Mouse (Mus musculus) cerebellum, postnatal 4 days (tissue): ENCODE data around the gene Themis.
A peak's percentile ranks its signal among the peaks of the same experiment; 100 is the strongest.

Experiments used
- DNase-seq, 2 experiments: peaks; one replicate each; pipeline ENCODE4 v3.0.0; 2022; ENCODE audit warnings: low spot score in 2 of 2, mixed read lengths in 1 of 2

Gene Themis

DNA sequence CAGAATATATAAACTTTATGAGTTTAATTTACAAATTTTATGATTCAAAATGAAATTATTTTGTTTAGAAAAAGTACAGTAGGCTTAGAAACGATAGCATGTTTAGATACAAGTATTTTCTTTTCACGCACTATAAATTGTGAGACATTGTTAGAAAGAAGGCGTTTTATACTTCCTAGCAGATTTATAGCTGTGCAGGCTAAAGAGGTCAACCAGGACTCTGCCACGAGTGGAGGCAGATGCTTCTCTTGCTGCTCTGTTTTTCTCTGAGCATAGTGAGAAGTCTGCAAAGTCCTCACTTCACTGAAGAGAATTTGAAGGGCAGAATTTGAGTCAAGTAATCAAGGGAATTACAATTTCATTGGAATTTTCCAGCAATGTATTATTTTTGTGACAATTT lies 131.3 kb downstream of the Themis start:
- DNase-seq: no peak

DNA sequence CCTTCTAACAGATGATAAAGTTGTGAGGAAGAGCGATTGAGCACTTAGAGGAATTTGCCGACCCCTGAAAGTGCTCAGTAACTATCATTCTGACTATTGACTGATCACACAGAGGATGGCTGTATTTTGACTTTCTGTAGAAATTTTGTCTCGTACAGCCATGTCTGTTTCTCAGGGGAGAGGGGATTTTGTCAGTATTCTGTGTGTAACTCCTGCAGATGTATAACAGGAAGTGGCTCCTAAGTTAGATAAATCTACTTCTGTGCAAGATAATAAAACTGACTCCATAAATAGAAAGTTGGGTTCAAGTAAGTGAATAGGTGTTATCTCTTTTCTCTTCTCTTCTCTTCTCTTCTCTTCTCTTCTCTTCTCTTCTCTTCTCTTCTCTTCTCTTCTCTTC lies 137.0 kb downstream of the Themis start:
- no peak for DNase-seq

DNA sequence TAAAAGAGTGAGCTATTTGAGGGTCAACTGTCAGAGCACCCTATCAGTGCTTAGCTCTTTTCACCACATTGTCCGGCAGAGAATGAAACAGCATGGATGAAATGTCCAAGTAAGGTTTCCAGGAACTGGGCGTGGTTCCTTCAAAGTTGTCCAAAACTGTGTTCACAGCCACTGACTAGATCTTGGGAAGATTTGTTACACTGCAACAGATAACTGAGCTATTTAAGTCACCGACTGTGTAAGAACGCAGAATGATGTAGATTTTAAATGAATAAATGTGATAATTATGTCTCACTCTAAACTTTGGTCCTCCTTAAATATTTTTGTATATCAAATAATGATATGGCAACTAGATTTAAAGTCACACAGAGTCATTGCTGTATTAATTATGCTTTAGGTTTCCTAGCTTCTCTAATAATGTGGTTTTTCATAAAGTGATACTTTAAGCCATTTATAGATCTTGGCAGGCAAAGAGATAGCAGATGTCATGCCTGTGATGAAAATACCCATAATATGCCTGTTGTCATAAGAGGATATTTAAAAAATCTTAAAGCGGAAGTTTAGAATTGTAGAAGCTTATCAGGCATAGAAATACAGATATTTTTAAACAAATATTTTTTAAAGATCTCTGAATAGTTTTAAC lies 143.9 kb downstream of the Themis start:
- DNase-seq: no peak

DNA sequence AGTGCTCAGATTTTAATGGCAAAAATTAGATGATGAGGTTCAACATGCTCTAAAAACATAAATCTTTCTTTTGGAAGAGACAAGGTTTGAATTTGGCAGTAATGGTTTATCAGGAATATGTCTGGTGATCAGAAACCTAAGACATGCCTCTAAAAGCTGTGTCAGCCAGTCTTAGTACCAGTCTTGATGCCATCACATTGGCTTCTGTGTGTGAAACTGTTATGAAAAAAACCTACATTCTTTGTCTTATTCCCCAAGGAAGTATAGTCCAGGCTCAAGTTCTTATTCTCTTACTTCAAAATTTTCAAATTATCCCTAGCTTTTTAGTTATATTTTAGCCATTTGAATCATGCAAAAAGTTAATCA lies 144.4 kb downstream of the Themis start:
- no peak for DNase-seq

DNA sequence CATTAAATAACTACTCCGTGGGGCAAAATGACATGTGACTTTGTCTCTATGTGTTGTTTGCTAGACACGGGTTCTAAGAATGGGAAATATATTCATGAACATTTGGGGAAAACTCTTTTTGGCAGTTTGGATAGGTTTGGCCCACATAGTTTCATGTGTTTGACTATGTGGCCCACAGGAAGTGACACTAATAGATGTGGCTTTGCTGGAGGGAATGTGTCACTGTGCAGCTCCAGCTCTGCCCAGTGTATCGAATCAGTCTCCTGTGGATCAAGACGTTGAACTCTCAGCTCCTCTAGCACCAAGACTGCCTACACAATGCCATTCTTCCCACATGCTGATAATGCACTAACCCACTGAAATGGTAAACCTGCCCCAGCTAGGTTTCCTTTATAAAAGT lies 148.0 kb downstream of the Themis start:
- no peak for DNase-seq

DNA sequence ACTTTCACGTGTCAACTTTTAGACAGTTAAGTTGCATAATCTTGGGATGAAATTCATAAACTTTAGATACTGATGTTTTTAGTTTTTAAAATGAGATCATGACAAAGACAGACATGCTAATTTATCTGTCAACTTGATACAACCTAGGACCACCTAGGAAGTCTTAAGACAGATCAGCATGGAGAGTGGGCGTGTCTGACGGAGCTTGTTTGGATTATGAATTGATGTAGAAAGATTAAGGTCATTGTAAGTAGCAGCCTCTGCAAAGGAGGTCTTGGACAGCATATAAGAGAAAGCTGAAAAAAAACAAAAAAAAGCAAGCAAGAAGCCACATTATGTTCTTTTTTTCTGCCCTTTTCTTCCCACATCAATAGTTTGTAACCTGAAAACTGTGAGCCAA lies 154.2 kb downstream of the Themis start:
- DNase-seq: no peak

DNA sequence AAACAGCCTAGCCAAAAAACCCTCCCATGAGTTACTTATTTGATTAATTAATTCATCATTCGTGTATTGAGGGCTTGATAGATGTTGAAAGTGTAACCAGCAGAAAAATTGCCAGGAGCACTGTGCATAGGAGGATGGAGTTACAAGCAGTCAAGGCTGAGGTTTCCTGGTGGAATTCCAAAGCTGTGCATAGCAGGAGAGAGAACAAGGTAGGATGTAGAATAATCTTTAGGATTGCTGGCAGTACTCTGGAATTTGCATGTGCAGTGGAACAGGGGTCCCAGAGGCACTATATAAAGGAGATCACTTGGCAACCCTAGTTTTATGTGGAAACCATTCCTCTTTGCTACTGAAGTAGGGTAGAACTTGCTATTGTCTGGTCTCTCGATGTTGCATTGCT lies 174.4 kb downstream of the Themis start:
- DNase-seq: no peak

DNA sequence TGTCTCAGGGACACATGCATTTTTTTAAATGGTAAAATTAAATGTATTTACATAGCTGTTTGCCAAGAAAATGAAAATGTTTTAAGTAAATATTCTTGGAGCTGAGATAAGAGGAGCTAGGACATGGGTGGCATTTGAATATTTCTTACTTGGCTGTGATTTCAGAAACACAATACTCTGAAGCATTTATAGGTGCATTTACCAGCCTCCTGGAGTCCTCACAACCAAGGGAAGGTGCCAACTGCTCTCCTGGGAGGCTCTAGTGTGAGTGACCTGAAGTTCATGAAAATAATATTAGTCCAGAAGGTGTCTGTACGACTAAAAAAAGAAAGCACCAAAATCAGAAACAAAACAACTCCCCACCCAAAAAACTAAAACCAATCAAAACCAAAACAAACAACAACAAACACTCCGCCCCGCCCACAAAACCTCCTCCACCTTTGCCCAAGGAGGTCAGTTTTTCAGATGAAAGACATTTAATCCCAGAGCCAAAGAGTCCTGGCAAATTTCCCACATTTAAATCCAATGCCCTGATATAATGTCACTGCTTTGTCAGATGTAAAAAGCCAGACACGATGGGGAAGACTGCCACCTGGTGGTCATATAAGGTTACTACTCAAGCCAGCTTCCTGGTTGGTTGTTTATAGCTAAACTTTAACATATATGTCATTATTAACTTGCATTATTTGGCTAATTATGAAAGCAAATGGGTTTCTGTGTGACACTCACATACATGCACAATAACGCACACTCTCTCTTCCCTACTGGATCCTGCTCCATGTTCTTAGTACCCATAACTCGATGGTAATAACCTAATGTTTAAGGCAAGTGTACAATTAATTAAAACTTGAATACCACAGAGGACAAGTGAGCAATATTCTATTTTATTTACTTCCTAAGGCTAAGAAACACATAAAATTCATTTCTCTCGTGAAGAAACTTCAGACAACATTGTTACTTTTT lies 175.9 kb downstream of the Themis start:
- peak; percentile 37 to 54 for DNase-seq

DNA sequence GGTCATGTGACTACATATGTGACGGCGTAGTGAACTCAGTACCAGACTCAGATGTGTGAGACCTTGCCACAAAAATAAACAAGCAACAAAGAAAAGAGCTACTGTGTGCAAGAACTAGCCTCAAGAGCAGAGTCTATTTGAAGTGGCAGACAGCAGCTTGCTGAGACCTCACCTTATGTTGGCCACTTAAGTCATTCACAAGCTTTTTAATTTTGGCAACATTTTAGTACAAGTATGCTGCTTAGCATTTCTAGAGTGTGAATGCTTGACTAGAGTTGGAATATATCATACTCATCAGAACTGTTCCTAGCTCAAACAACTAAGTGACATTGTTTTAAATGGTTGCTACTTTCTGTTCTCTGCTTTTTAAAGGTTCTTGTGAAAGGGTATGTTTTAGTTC lies 188.0 kb downstream of the Themis start:
- no peak for DNase-seq

DNA sequence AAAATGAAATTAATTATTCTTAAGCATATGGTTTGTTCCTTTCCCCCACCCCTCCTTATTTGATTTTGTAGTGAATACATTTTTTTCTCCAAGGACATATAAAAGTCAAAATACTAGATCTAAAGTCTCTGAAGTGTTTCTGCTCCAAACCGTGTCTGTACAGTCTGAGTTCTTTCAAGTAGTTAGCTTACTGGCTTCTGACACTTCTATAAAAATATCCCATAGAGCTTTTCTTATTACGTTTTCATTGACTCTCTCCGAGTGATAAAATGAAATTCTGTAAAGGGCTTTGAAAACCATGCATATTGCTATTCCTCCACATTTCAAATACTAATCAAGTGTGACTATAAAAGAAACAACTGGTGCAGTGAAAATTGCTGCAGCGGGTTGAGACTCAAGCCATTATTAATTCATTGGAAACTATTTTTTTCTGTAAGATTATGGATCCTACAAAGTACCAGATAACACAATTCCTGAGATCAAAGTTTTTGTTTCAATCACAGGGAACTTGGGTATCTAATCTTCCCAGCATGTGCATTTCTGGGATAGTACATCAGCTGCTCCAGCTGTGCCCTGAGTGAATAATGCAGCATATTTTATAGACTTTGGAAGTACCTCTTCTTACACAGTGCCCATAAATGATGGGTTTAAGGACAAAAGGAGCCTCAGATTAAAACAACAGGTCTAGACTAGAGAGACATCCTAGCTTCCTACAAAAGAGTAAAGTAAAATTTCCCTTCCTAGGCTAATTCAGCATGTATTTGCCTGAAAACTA lies 202.6 kb downstream of the Themis start:
- DNase-seq: no peak

DNA sequence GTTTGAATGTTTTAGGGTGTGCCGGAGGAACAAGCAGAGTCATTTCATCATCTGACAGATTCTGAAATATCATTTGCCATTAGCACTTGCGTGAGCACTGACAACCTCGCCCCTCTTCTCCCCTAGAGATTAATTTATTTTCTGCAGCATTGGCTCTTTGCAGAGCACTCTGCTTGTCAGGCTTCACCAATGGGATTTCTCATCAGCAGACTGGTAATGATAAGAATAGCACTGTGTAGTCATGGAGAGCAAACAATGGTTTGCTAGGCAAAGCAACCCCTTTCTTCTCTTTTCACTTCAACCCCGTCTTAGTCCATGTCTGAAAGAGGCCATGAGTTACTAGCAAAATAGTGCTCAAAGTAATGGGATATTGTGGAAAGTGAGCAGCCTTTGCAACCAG lies 206.4 kb downstream of the Themis start:
- DNase-seq: no peak

DNA sequence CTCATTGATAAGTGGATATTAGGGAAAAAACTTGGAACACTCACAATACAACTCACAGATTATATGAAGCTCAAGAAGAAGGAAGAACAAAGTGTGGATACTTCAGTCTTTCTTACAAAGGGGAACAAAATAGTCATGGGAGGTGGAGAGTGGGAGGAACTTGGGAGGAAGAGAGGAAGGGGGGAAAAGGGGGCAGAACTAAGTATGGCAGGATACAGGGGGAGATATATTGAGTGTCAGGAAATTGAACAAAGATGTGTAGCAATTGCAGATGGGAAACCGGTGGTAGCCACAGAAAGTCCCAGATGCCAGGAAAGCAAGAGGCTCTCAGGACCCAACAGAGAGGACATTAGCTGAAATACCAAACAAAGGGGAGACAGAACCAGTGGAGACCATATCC lies 219.5 kb downstream of the Themis start:
- DNase-seq: no peak

DNA sequence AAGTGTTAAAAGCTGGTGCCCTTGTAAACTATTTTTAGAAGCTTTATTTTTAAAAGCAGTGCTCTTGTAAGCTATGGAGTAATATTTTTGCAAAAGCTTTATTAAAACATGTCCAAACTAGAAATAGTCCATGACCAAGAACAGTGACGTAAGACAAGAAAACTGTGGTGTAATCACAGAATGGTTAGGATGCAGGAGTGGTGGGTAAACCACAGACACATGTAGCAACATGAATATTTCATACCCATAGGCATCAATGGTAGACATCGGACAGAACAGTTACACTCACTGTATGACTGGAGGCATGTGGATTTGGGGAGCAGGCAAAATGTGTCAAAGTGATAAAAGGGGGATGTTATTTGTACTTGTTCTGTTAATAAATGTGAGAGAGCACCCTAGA lies 222.7 kb downstream of the Themis start:
- no peak for DNase-seq

DNA sequence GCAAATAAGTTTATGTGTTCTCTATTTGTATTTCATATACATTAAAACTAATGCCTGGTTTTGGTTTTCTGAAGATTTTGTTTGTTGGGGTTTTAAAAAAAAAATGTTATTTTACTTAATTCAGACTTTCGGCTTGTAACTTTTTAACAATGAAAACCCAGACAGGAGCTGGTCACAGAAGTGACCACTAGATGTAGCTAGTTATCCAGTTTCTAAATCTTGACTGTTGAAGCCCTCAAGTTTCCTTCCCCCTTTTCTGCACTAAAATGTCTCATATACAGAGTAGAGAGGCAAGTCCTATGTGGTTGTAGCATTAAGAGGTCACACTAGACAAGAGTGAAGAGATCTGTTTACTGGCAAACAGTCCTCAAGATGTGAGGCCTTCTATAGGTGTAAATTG lies 230.2 kb downstream of the Themis start:
- no peak for DNase-seq
